Mouse (Mus musculus) heart, adult 2 months (tissue): ENCODE measurements around the gene Atp6v0e2. TPM values are rescaled to one million over a fixed set of nuclear protein-coding genes. Genes with fewer than 3 reads are reported as not detected.
A peak's percentile ranks its signal among the peaks of the same experiment; 100 is the strongest.

ENCODE experiments used
- DNase-seq, 2 experiments: peaks; one replicate each; pipeline ENCODE4 v3.0.0; 2021
- H3K27ac ChIP-seq: fragments of 200-600 bp; 2 replicates; pipeline ENCODE4 v1.8.1; 2022
- H3K27me3 ChIP-seq: fragments of 200-500 bp; 2 replicates; pipeline ENCODE4 v1.6.1; 2012; ENCODE audit warnings: mild to moderate bottlenecking, low read length, inconsistent platforms, mixed read lengths; ENCODE audit not compliant: control insufficient read depth, insufficient read depth
- H3K36me3 ChIP-seq: fragments of 200-500 bp; 2 replicates; pipeline ENCODE4 v1.6.1; 2012; ENCODE audit warnings: low read length, inconsistent platforms; ENCODE audit not compliant: control insufficient read depth, insufficient read depth
- H3K4me1 ChIP-seq: fragments of 200-500 bp; 2 replicates; pipeline ENCODE4 v1.6.1; 2011; ENCODE audit warnings: low read length; ENCODE audit not compliant: control insufficient read depth, insufficient read depth
- H3K4me3 ChIP-seq: fragments of 200-600 bp; 2 replicates; pipeline ENCODE4 v1.8.1; 2022
- H3K79me2 ChIP-seq: fragments of 200-500 bp; replicated peaks from 2 replicates; pipeline ENCODE4 v1.6.1; 2012; ENCODE audit warnings: mild to moderate bottlenecking, inconsistent platforms, low read length, moderate library complexity, mixed read lengths; ENCODE audit not compliant: control insufficient read depth, insufficient read depth
- H3K9ac ChIP-seq: fragments of 200-500 bp; 2 replicates; pipeline ENCODE4 v1.6.1; 2012; ENCODE audit warnings: low read depth, mild to moderate bottlenecking, control low read depth, inconsistent platforms, low read length, mixed read lengths
- CTCF ChIP-seq: fragments of 200-600 bp; IDR thresholded peaks from 2 replicates; pipeline ENCODE4 v1.8.1; 2022; ENCODE audit warnings: antibody characterized with exemption, mild to moderate bottlenecking, moderate library complexity
- EP300 ChIP-seq: fragments of 200-500 bp; IDR thresholded peaks from 2 replicates; pipeline ENCODE4 v1.6.1; 2011; ENCODE audit warnings: low read depth, low read length, control low read depth; ENCODE audit not compliant: insufficient read depth
- POLR2A ChIP-seq: fragments of 200-500 bp; IDR thresholded peaks from 2 replicates; pipeline ENCODE4 v1.6.1; 2011; ENCODE audit warnings: mild to moderate bottlenecking, low read depth, low read length, control low read depth; ENCODE audit not compliant: insufficient read depth
- WGBS: fragments of 180-500 bp; shearing (Covaris S2); methylation state at CpG from one replicate; pipeline ENCODE4 v1.1.7; 2018; 5-methylcytosine and 5-hydroxymethylcytosine counted together
- intact Hi-C: fragments of 180-260 bp; cut with DNase I; formaldehyde crosslinking; loops from one replicate; pipeline ENCODE4 v1.15.1; 2025
- polyA plus RNA-seq: library from polyadenylated mRNA; depleted of rRNA; stranded (reverse); fragments of >200 nt; gene quantifications from 2 replicates; pipeline ENCODE4 v1.2.3, GENCODE M21; 2012
- total RNA-seq, 2 experiments: library from RNA; stranded (reverse); gene quantifications; 2 replicates each; pipeline ENCODE4 v1.2.3; 2021

Gene Atp6v0e2
- total and polyA plus RNA-seq, 3 experiments = 17.8 to 18.5 (median 18.1) TPM

DNA sequence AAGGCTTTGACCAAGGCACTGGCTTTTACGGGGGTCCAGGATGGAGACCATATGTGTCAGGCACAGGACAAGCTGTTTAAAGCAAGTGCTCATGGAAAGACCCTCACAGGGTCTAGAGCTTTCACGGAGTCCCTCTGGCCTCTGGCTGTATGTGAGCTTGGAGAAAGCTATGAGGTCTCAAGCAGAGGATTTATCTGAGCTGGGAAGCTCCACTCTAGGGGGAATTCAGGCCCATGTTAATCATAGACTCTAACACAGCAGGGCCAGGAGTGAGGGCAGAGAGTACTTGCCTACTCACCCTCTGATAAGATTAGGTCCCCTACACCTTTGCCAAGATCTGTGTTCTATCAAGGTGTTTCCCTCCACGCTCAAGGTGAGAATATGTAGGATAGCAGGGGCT, 5.2 kb downstream of the Atp6v0e2 start:
- no peaks in the 10 kb centered on the region for H3K79me2 ChIP-seq
- H3K27me3 ChIP-seq = no peaks in the 10 kb centered on the region
- intact Hi-C loops = loop anchor here (5.0 kb wide), 1 partner anchor 40 kb away; no protein-coding TSS in a partner anchor
- no peak for DNase-seq
- WGBS = 88% methylated on average over 3 of the region's 3 CpGs
- TF ChIP-seq POLR2A = no peak
- no peak for TF ChIP-seq CTCF
- no peak for TF ChIP-seq EP300
- no peak overlapping the region for H3K27ac ChIP-seq
- H3K4me3 ChIP-seq = no peak overlapping the region
- no peaks in the 10 kb centered on the region for H3K36me3 ChIP-seq
- no peak overlapping the region for H3K9ac ChIP-seq
- peaks cover 3% of the 10 kb centered on the region for H3K4me1 ChIP-seq

DNA sequence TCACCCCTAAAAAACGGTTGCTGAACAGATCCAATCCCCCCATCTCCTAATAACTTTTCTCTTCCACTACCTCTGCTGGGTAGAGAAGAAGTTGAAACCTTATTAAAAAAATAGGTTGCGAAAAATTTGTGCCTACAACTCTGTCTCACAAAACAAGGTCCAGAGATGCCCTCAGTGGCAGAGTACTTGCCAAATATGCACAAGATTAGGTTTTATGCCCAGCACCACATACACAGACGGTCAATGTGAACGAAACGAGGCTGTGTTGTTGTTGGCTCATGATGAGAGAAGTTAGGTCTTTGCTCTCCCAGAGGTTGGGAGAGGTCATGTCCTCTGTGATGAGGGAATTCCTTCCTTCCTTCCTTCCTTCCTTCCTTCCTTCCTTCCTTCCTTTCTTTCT, 7.8 kb downstream of the Atp6v0e2 start:
- peaks cover 3% of the 10 kb centered on the region for H3K4me1 ChIP-seq
- H3K4me3 ChIP-seq = no peak overlapping the region
- H3K27ac ChIP-seq = no peak overlapping the region
- H3K27me3 ChIP-seq = no peaks in the 10 kb centered on the region
- no peak for DNase-seq
- intact Hi-C loops = no loop called here
- no peaks in the 10 kb centered on the region for H3K79me2 ChIP-seq
- H3K36me3 ChIP-seq = no peaks in the 10 kb centered on the region
- WGBS = 50% methylated on average over 5 of the region's 5 CpGs
- H3K9ac ChIP-seq = no peak overlapping the region
- TF ChIP-seq POLR2A = no peak
- TF ChIP-seq EP300 = no peak
- TF ChIP-seq CTCF = no peak

DNA sequence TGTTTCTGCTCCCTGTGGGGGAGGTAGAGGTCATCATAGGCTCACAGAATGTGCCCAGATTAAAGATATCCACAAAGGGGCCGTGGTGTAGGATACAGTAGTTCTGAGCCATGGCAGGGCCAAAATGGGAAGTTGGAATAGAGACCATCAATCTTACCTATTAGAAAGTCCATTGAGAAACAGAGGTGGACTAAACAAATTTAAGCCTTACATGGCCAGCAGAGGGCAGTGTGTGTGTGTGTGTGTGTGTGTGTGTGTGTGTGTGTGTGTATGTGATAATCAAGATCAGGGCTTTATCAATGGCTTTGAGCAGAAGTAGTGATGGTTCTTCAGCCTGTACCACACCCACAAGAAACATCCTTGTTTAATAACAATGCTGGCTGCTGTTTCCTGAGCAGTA, 8.9 kb downstream of the Atp6v0e2 start:
- peaks cover 3% of the 10 kb centered on the region for H3K4me1 ChIP-seq
- H3K36me3 ChIP-seq = no peaks in the 10 kb centered on the region
- WGBS = 42% methylated on average over 1 of the region's 1 CpGs
- H3K4me3 ChIP-seq = no peak overlapping the region
- peak overlapping the region; percentile 65 for H3K27ac ChIP-seq
- no peak overlapping the region for H3K9ac ChIP-seq
- no peaks in the 10 kb centered on the region for H3K79me2 ChIP-seq
- TF ChIP-seq EP300 (no peak), CTCF (peak; percentile 53), POLR2A (no peak)
- intact Hi-C loops = no loop called here
- DNase-seq = peak in 1 of 2 experiments; percentile 47
- no peaks in the 10 kb centered on the region for H3K27me3 ChIP-seq

DNA sequence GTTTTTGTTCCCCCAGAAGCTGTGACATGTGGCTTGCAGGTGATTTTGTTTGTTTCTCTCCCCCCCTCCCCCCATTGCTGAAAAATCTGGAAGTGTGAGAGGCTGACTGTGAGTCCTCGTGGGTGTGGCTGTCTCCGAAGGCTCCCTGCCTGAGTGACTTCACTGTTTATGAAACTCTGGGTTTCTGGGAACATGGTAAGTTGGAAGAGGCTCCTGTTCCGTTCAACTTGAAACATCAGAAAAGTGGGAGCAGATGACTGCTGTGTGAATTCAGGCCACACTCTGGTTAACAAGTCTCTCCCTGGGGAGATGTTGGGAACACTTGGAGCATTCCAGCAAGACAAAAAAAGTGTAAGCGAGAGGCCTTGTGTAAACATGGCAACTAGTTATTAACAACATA, 9.4 kb downstream of the Atp6v0e2 start:
- H3K27me3 ChIP-seq = no peaks in the 10 kb centered on the region
- peak overlapping the region; percentile 65 for H3K27ac ChIP-seq
- peak; percentile 33 to 62 for DNase-seq
- intact Hi-C loops = no loop called here
- 0 out of 2 replicates have a peak overlapping the region, but pooled peaks have one; percentile 12 for H3K9ac ChIP-seq
- H3K79me2 ChIP-seq = no peaks in the 10 kb centered on the region
- 56% methylated on average over 4 of the region's 4 CpGs for WGBS
- peaks cover 3% of the 10 kb centered on the region for H3K4me1 ChIP-seq
- TF ChIP-seq POLR2A (no peak), CTCF (no peak), EP300 (no peak)
- no peaks in the 10 kb centered on the region for H3K36me3 ChIP-seq
- H3K4me3 ChIP-seq = no peak overlapping the region

DNA sequence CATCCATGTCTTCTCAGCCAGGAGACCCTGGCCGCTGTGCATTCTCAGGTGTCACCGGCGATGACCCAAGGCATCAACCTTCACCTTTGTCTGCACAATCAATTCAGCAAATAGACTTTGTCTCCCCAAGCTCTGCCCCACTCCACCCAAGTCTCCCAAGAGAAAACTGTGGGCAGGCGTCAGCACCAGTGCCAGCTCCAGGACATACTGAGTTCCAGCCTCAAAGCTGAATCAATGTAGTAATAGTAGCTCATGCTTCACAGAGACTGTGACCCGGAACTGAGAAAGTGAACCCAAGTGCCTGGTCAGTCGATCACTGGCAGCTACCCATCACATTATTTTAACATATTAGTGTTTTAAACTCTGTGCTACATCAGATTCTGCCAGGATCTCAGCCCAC, 10.9 kb downstream of the Atp6v0e2 start:
- intact Hi-C loops = no loop called here
- H3K27ac ChIP-seq = no peak overlapping the region

DNA sequence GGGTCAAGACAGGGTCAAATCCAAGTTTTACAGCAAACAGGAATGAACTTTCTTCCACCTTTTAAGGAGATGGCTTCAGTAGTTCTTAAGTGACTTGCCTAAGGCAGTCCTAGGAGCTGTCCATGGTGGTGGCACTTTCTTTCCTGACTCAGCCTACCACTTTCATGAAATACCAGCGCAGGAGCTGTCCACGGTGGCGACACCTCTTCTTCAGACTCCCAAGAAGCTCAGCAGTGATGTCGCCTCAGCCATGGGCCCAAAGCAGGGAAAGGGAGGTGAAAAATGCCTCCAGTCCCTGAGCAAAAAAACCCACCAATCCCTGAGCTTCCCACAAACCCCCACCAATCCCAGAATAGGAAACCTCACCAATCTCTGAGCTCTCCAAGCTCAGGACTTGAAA, 15.5 kb downstream of the Atp6v0e2 start:
- peaks cover 6% of the 10 kb centered on the region for H3K4me1 ChIP-seq
- no peaks in the 10 kb centered on the region for H3K79me2 ChIP-seq
- intact Hi-C loops = loop anchor here (5.0 kb wide), 1 partner anchor 106 kb away; the partner anchor contains the start of genes Sspo and Zfp467
- no peak overlapping the region for H3K9ac ChIP-seq
- TF ChIP-seq POLR2A (no peak), CTCF (no peak), EP300 (no peak)
- no peaks in the 10 kb centered on the region for H3K27me3 ChIP-seq
- 65% methylated on average over 4 of the region's 4 CpGs for WGBS
- H3K27ac ChIP-seq = no peak overlapping the region
- H3K36me3 ChIP-seq = no peaks in the 10 kb centered on the region
- peak; percentile 19 to 34 for DNase-seq
- no peak overlapping the region for H3K4me3 ChIP-seq

More for the DNA sequence above, 10.9 kb downstream of the Atp6v0e2 start:
- no peak for TF ChIP-seq POLR2A
- TF ChIP-seq CTCF = no peak
- no peak for TF ChIP-seq EP300
- H3K27me3 ChIP-seq = no peaks in the 10 kb centered on the region
- WGBS = 85% methylated on average over 6 of the region's 6 CpGs
- no peak overlapping the region for H3K4me3 ChIP-seq
- no peak for DNase-seq
- H3K9ac ChIP-seq = no peak overlapping the region
- no peaks in the 10 kb centered on the region for H3K79me2 ChIP-seq
- no peaks in the 10 kb centered on the region for H3K36me3 ChIP-seq
- peaks cover 3% of the 10 kb centered on the region for H3K4me1 ChIP-seq
